Mouse (Mus musculus) embryonic facial prominence, embryonic 13.5 days (tissue): Measurements from ENCODE around the gene Tia1. TPM values are rescaled to one million over a fixed set of nuclear protein-coding genes. Genes with fewer than 3 reads are reported as not detected.
"Not testable (repeated sequence)": the region's sequence is repeated elsewhere in the genome, so short reads cannot be mapped to it uniquely, and the experiment has no call there.

Experiments
- ATAC-seq: fragments of 200-750 bp; cut with Nextera tagmentation; 2 replicates; pipeline ENCODE4 v1.8.0; 2017; ENCODE audit warnings: low read depth; ENCODE audit not compliant: insufficient number of reproducible peaks, insufficient read depth, low FRiP score, low TSS enrichment
- H3K27ac ChIP-seq: fragments of 300-500 bp; sonication (generic); 2 replicates; pipeline ENCODE4 v1.5.1; 2015; ENCODE audit warnings: moderate library complexity, mild to moderate bottlenecking, inconsistent platforms
- H3K27me3 ChIP-seq: fragments of 300-500 bp; sonication (generic); 2 replicates; pipeline ENCODE4 v1.6.1; 2015; ENCODE audit warnings: mild to moderate bottlenecking, inconsistent platforms
- H3K36me3 ChIP-seq: fragments of 300-500 bp; sonication (generic); 2 replicates; pipeline ENCODE4 v1.6.1; 2015; ENCODE audit warnings: mild to moderate bottlenecking, inconsistent platforms
- H3K4me1 ChIP-seq: fragments of 300-500 bp; sonication (generic); 2 replicates; pipeline ENCODE4 v1.6.1; 2015; ENCODE audit warnings: inconsistent platforms
- H3K4me2 ChIP-seq: fragments of 300-500 bp; sonication (generic); 2 replicates; pipeline ENCODE4 v1.6.1; 2015; ENCODE audit warnings: moderate library complexity, mild to moderate bottlenecking, inconsistent platforms
- H3K4me3 ChIP-seq: fragments of 300-500 bp; sonication (generic); 2 replicates; pipeline ENCODE4 v1.5.1; 2015; ENCODE audit warnings: mild to moderate bottlenecking, inconsistent platforms
- H3K9ac ChIP-seq: fragments of 300-500 bp; sonication (generic); 2 replicates; pipeline ENCODE4 v1.6.1; 2015; ENCODE audit warnings: mild to moderate bottlenecking, inconsistent platforms
- H3K9me3 ChIP-seq: fragments of 300-500 bp; sonication (generic); 2 replicates; pipeline ENCODE4 v1.6.1; 2016; ENCODE audit warnings: inconsistent platforms
- WGBS: fragments of 180-500 bp; shearing (Covaris S2); methylation state at CpG from one replicate; pipeline ENCODE4 v1.1.7; 2015; ENCODE audit warnings: mixed read lengths; 5-methylcytosine and 5-hydroxymethylcytosine counted together
- polyA plus RNA-seq: library from polyadenylated mRNA; unstranded; fragments of >200 nt; fragmentation: Nextera tagmentation; extraction: Ambion mirVana; gene quantifications from 2 replicates; pipeline ENCODE4 v1.2.1, GENCODE M21; 2015

The Tia1 gene
- polyA plus RNA-seq, 1 experiment from 2014 or later, result 279 TPM

DNA sequence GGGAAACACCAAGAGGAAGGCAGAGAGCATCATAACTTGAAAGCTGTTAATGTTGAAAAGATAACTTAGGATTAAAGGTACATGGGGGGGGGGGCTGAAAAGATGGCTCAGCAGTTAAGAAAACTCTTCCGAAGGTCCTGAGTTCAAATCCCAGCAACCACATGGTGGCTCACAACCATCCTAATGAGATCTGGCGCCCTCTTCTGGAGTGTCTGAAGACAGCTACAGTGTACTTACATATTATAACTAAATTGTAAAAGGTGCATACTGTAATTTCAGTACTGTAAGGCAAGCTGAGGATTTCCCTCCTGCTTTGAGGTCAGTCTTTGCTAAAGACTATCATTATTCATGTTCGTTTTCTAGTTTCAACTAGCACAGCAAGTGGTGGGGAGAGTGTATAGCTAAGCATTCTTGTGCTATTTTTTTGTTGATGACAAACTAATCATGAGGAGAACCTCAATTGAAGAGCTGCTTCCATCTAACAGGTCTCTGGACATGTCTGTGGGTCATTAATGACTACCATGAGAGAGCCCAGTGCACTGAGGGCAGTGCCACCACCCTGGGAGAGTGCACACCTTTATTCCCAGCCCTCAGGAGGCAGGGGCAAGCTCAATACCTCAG, 33.8 kb upstream of the Tia1 start:
- WGBS, result 62% methylated on average over 3 of the region's 3 CpGs
- no peak for ATAC-seq
- Histone ChIP-seq H3K9me3 (no peaks in the 10 kb centered on the region), H3K27me3 (no peaks in the 10 kb centered on the region), H3K4me2 (peak overlapping the region; percentile 87), H3K27ac (peak overlapping the region; percentile 92), H3K9ac (peak overlapping the region; percentile 93), H3K4me3 (peak overlapping the region; percentile 85), H3K36me3 (peaks cover 21% of the 10 kb centered on the region), H3K4me1 (peaks cover 31% of the 10 kb centered on the region)

DNA sequence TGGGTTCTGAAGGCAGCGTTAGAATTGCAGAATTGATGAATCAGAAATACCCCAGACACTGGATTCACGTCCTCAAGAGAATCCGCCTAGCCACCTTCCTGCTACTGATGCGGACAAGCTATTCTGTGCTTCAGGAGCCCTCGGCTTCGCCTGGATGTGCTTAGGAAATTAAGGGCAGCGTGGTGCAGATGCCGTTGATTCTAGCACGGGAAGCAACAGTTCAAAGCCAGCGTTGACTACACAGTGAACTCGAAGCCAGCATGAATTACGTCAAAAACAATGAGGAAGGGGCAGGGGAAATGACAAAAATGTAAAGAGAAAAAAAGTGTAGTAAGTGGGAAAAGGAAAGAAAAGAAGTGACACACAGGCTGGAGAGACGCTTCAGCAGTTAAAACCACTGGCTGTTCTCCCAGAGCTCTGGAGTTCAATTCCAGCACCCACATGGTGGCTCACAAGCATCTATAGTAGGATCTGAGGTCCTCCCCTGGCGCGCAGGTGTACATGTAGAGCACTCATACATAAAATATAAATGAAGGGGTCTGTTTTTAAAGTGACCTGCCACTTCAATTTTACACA, 33.2 kb upstream of the Tia1 start, which contains the start of gene Snrpg:
Gene Snrpg, plus strand, starts transcription at position 541 of the 576 bp plus-strand sequence.
- peak; percentile 29; the same call in 1 of the 2 replicates for ATAC-seq
- Histone ChIP-seq H3K9ac (peak within 1 kb of the TSS; percentile 93), H3K4me3 (peak within 1 kb of the TSS; percentile 85), H3K9me3 (no peaks in the 10 kb centered on the region), H3K27ac (peak within 1 kb of the TSS; percentile 92), H3K27me3 (no peaks in the 10 kb centered on the region), H3K4me2 (peak within 1 kb of the TSS; percentile 87), H3K36me3 (peaks cover 21% of the 10 kb centered on the region), H3K4me1 (peaks cover 31% of the 10 kb centered on the region)
- 19% methylated on average over 15 of the region's 15 CpGs for WGBS

DNA sequence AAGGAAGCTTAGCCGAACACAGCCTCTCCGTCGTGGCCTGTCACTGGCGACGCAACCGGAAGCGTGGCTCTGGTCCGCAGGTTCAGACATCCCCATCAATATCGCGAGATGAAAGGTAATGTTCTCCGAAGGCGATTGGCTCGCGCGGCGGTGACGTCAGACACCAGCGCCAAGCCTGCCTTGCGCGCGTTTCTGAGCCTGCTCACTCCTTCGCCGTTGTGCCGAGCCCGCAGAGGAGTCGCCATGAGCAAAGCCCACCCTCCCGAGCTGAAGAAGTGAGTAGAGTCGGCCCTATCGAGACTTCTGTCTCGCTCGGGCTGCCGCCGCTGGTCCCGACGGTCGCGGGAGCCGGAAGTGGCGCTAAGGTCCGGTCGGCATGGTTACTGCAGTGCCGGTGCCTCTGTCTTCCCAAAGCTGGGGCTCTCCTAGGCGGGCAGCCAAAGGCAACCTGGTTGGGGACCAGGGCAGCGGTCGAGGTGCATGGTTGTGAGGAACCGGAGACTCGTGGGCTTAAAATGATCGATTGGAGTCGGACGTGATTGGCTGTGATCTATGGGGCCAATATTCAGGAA, 32.6 kb upstream of the Tia1 start:
- peak; percentile 94 for ATAC-seq
- peaks cover 26% of the 10 kb centered on the region for H3K36me3 ChIP-seq
- WGBS, result under 1% methylated on average over 50 of the region's 50 CpGs
- peak overlapping the region; percentile 92 for H3K27ac ChIP-seq
- peak overlapping the region; percentile 93 for H3K9ac ChIP-seq
- H3K27me3 ChIP-seq, result no peaks in the 10 kb centered on the region
- peak overlapping the region; percentile 87 for H3K4me2 ChIP-seq
- H3K4me3 ChIP-seq, result peak overlapping the region; percentile 85
- H3K4me1 ChIP-seq, result peaks cover 26% of the 10 kb centered on the region
- no peaks in the 10 kb centered on the region for H3K9me3 ChIP-seq

DNA sequence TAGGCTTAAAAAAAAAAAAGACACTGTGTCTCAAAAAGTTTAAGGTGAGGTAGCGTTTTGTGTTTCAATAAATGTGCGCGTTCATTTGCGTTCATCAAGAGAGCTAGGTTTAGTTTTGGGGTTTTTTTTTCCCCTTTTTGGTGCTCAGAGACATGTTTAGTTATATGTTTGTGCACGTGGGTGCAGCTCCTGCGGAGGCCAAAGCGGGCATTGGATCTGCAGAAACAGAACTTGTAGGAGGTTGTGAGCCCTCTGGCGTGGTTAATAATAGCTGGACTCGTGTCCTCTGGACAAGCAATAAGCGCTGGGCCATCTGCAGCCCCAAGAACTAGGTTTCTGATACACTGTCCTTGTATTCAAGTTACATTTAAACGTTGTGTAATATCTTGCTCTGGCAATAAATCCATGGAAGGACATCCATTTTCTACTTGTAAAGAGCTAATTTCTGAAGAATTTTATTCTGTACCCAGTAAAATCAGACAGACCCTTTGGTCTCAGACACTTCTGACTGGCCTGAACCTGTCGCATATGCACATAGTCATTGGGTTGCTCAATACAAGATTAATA, 32.0 kb upstream of the Tia1 start:
- H3K4me3 ChIP-seq, result peak overlapping the region; percentile 85
- peaks cover 22% of the 10 kb centered on the region for H3K4me1 ChIP-seq
- 5% methylated on average over 12 of the region's 12 CpGs for WGBS
- H3K4me2 ChIP-seq, result peak overlapping the region; percentile 87
- peak overlapping the region; percentile 92 for H3K27ac ChIP-seq
- no peaks in the 10 kb centered on the region for H3K27me3 ChIP-seq
- ATAC-seq, result no peak
- H3K36me3 ChIP-seq, result peaks cover 32% of the 10 kb centered on the region
- peak overlapping the region; percentile 93 for H3K9ac ChIP-seq
- H3K9me3 ChIP-seq, result no peaks in the 10 kb centered on the region

DNA sequence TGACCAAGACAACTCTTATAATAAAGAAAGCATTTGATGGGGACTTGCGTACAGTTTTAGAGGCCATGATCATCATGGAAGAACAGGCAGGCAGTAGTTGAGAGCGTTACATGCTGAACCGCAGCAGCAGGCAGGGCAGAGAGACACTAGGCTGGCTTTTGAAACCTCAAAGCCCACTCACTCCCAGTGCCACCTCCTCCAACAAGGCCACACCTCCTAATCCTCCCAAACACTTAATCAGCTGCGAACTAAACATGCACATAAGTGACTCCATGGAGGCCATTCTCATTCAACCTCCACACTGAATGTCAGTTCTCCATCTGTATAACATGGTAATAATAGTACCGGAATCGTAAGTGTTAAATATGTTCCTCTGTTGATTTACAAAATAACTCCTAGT, 30.5 kb upstream of the Tia1 start:
- no peak for ATAC-seq
- H3K4me2 ChIP-seq, result no peak overlapping the region
- H3K9me3 ChIP-seq, result no peaks in the 10 kb centered on the region
- no peak overlapping the region for H3K4me3 ChIP-seq
- 92% methylated on average over 6 of the region's 6 CpGs for WGBS
- H3K9ac ChIP-seq, result no peak overlapping the region
- peaks cover 22% of the 10 kb centered on the region for H3K4me1 ChIP-seq
- H3K27me3 ChIP-seq, result no peaks in the 10 kb centered on the region
- H3K27ac ChIP-seq, result no peak overlapping the region
- H3K36me3 ChIP-seq, result peaks cover 42% of the 10 kb centered on the region

DNA sequence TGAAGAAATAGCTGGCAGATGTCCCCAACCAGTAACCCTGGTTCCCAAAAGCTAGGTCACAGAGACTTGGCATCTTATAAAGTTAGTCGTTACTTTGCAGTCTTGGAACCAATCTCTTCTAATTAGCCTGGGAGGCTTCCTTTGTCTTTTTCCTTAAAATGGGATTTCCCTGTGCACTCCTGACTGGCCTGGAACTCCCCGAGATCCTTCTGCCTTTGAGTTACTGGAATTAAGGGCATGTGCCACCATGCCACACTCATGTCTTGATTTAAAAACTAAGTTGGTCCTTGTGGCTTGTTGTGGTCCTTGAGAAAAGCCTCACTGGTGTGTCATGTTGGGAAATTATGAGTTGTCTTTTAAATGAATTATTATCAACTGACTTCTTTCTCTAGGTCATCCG, 25.7 kb upstream of the Tia1 start:
- Histone ChIP-seq H3K4me2 (no peak overlapping the region), H3K4me3 (no peak overlapping the region), H3K4me1 (0 out of 2 replicates have a peak, but pooled peaks cover 3% of the 10 kb centered on the region), H3K36me3 (peaks cover 45% of the 10 kb centered on the region), H3K27ac (no peak overlapping the region), H3K9ac (no peak overlapping the region), H3K27me3 (no peaks in the 10 kb centered on the region), H3K9me3 (no peaks in the 10 kb centered on the region)
- ATAC-seq, result no peak
- 92% methylated on average over 3 of the region's 3 CpGs for WGBS

DNA sequence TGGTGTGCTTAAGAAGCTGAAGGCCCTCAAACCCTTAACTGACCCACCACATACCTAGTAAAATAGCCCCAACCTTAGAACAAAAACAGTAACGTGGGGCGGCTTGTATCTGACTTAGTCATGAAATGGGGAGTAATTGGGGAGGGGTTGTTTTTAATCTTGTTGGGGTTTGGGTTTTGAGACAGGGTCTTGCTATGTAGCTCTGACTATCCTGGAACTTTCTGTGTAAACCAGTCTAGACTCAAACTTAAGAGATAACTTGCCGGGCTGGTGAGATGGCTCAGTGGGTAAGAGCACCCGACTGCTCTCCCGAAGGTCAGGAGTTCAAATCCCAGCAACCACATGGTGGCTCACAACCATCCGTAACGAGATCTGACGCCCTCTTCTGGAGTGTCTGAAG, 23.9 kb upstream of the Tia1 start:
- H3K4me2 ChIP-seq, H3K9ac ChIP-seq, H3K4me3 ChIP-seq, ATAC-seq, H3K9me3 ChIP-seq, H3K4me1 ChIP-seq, H3K27me3 ChIP-seq, H3K27ac ChIP-seq: not testable (repeated sequence)
- H3K36me3 ChIP-seq, result peaks cover 46% of the 10 kb centered on the region
- WGBS, result 71% methylated on average over 8 of the region's 8 CpGs

DNA sequence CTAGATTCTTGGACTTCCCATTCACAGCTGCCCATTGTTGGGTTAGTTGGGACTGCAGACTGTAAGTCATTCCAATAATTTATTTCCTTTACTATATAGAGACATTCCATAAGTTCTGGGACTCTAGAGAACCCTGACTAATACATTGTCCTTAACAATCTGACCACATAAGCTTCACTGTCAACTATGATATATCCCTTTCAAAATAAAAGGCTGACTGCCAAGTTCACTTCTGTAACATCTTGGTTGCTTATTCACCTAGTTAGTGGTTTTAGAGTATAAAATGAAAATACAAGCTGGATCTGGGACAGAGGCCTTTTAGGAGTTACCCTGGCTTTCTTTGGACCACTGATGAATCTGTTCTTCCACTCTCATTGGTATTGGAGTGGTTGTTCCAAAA, 21.5 kb upstream of the Tia1 start:
- no peak for ATAC-seq
- H3K4me2 ChIP-seq, result no peak overlapping the region
- no peak overlapping the region for H3K9ac ChIP-seq
- H3K27ac ChIP-seq, result no peak overlapping the region
- no peaks in the 10 kb centered on the region for H3K4me1 ChIP-seq
- no peaks in the 10 kb centered on the region for H3K27me3 ChIP-seq
- no peak overlapping the region for H3K4me3 ChIP-seq
- H3K36me3 ChIP-seq, result peaks cover 51% of the 10 kb centered on the region
- H3K9me3 ChIP-seq, result no peaks in the 10 kb centered on the region

DNA sequence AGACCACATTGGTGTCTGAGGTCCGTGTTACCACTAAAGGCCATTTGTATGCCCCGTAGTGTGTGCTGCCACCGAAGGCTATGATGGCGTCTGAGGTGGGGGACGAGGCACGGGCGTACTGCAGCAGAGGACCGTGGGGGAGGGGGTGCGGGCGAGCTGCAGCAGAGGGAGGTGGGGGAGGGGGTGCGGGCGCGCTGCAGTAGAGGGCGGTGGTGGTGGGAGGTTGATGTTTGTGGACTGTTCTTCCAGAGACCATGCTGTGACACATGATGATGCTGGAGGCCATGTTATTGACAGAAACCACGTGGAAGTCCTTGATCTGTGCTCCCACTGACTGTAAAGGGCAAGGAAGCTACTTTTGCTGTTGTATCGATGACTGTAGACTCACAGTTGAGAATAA, 20.6 kb upstream of the Tia1 start:
- H3K36me3 ChIP-seq, result peaks cover 51% of the 10 kb centered on the region

DNA sequence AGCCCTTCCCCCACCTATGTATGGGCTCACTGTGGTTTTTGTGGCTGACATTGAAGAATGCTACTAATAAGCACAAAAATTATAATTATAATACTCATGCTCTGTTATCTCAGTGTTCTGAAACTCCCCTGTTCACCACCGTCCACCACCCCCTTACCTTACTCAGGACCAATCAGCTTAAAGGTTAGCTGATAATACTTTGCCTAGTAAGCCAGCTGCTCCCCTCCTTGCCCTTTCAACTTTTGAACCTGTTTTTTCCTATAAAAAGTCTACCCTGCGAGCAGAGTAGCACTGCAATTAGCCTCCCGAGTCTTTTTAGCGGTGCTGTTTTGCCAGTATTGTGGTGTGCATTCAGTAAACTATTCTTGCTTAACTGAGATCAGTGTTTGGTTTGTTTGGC, 19.3 kb upstream of the Tia1 start:
- Histone ChIP-seq H3K9ac (no peak overlapping the region), H3K4me1 (no peaks in the 10 kb centered on the region), H3K4me2 (no peak overlapping the region), H3K27me3 (no peaks in the 10 kb centered on the region), H3K9me3 (no peaks in the 10 kb centered on the region), H3K4me3 (no peak overlapping the region), H3K36me3 (peaks cover 51% of the 10 kb centered on the region), H3K27ac (no peak overlapping the region)
- ATAC-seq, result no peak
- 73% methylated on average over 4 of the region's 4 CpGs for WGBS

More for the DNA sequence above, 20.6 kb upstream of the Tia1 start:
- no peak overlapping the region for H3K4me3 ChIP-seq
- H3K9ac ChIP-seq, result no peak overlapping the region
- no peak overlapping the region for H3K27ac ChIP-seq
- no peaks in the 10 kb centered on the region for H3K4me1 ChIP-seq
- H3K9me3 ChIP-seq, result no peaks in the 10 kb centered on the region
- WGBS, result 40% methylated on average over 16 of the region's 16 CpGs
- no peak for ATAC-seq
- H3K4me2 ChIP-seq, result no peak overlapping the region
- no peaks in the 10 kb centered on the region for H3K27me3 ChIP-seq

DNA sequence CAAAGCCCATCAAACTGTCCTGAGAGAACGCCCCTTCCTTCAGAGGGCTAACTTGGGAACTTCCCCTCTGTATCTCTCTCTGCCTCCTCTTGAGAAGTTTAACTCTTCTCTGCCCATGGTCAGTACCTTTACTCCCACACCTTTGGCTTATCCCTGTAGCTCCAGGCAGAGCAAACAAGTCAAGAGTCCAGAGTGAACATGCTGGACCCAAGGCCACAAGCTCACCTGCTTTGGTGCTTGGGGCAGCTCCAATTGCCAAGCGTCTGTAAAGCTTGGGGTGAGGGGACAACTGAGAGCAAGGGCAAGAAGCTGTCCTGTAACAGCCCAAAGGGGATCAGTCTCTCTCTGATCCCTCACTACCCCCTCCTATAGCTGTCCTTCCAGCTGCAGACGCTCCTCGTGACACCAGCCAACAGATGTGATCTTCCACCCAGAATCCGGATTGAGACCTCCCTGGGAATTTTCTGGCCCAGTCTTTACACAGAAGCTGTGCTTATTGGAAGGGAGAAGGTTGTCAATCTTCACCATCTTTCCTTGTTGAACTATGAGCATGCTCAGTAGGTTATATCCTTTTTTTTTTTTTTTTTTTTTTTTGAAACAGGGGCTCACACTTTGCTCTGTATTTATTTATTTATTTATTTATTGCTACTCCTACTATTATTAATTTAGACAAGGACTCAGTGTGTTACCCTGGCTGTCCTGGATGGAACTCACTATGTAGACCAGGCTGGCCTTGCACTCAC, 18.5 kb upstream of the Tia1 start:
- Histone ChIP-seq H3K4me3 (no peak overlapping the region), H3K36me3 (peaks cover 55% of the 10 kb centered on the region), H3K27ac (no peak overlapping the region), H3K9me3 (no peaks in the 10 kb centered on the region), H3K9ac (no peak overlapping the region), H3K27me3 (no peaks in the 10 kb centered on the region), H3K4me2 (no peak overlapping the region), H3K4me1 (no peaks in the 10 kb centered on the region)
- 86% methylated on average over 5 of the region's 5 CpGs for WGBS
- ATAC-seq, result no peak
